Comparison of ENCODE assay signal across 14 mouse cellular contexts in genomic region chr6:119346257-119346656, GRCm38 (mm10). TPM values are rescaled to one million over a fixed set of nuclear protein-coding genes. Genes with fewer than 3 reads are reported as not detected.
DNase-seq lines count a peak whose midpoint lies in the region; ATAC-seq and TF ChIP-seq lines count a peak whose summit lies in the region.
"Had no signal": no experiment of that assay in that cellular context is flagged by ENCODE, and none has a peak within 500 bp of the region (broad histone marks: within the 10 kb centered on the region; RNA-seq: fewer than 3 reads in every experiment).

No protein-coding gene starts in this region.

- no peaks in the 10 kb centered on the region for H3K36me3 ChIP-seq in hindbrain, postnatal 0 days (ENCODE audit: insufficient read depth, low read length)
- H3K36me3 ChIP-seq in hindbrain, embryonic 12.5 days = no peaks in the 10 kb centered on the region
- H3K36me3 ChIP-seq in intestine, embryonic 15.5 days = no peaks in the 10 kb centered on the region
- H3K36me3 ChIP-seq: liver, embryonic 12.5 days had no signal

- no peak overlapping the region for H3K27ac ChIP-seq in hindbrain, postnatal 0 days
- no peak overlapping the region for H3K27ac ChIP-seq in hindbrain, embryonic 12.5 days
- no peak overlapping the region for H3K27ac ChIP-seq in intestine, embryonic 15.5 days
- H3K27ac ChIP-seq: liver, embryonic 12.5 days had no signal

- no peak for TF ChIP-seq CTCF in hindbrain, postnatal 0 days (IDR thresholded peaks at IDR 0.05; ENCODE audit: low read depth)

- WGBS in hindbrain, postnatal 0 days = 54% methylated on average over 10 of the region's 10 CpGs
- 72% methylated on average over 10 of the region's 10 CpGs for WGBS in hindbrain, embryonic 12.5 days
- WGBS in intestine, embryonic 15.5 days = 57% methylated on average over 10 of the region's 10 CpGs

- no peaks in the 10 kb centered on the region for H3K27me3 ChIP-seq in hindbrain, postnatal 0 days (ENCODE audit: insufficient read depth, low read length)
- H3K27me3 ChIP-seq in hindbrain, embryonic 12.5 days = no peaks in the 10 kb centered on the region
- H3K27me3 ChIP-seq in intestine, embryonic 15.5 days (replicated peaks) = no peaks in the 10 kb centered on the region

- H3K9me3 ChIP-seq in hindbrain, postnatal 0 days (ENCODE audit: low read length) = no peaks in the 10 kb centered on the region
- H3K9me3 ChIP-seq in hindbrain, embryonic 12.5 days (replicated peaks) = no peaks in the 10 kb centered on the region
- H3K9me3 ChIP-seq in intestine, embryonic 15.5 days = no peaks in the 10 kb centered on the region
- H3K9me3 ChIP-seq: liver, embryonic 12.5 days had no signal

- no peak overlapping the region for H3K9ac ChIP-seq in hindbrain, postnatal 0 days (replicated peaks; ENCODE audit: low read length)
- no peak overlapping the region for H3K9ac ChIP-seq in hindbrain, embryonic 12.5 days
- no peak overlapping the region for H3K9ac ChIP-seq in intestine, embryonic 15.5 days
- H3K9ac ChIP-seq: liver, embryonic 12.5 days had no signal

- H3K4me2 ChIP-seq in hindbrain, postnatal 0 days (ENCODE audit: low read depth, low read length) = no peak overlapping the region
- H3K4me2 ChIP-seq in hindbrain, embryonic 12.5 days (replicated peaks) = no peak overlapping the region
- no peak overlapping the region for H3K4me2 ChIP-seq in intestine, embryonic 15.5 days (replicated peaks)
- H3K4me2 ChIP-seq: liver, embryonic 12.5 days had no signal

- no peak for ATAC-seq in hindbrain, postnatal 0 days
- ATAC-seq in hindbrain, embryonic 12.5 days (ENCODE audit: low FRiP score) = no peak
- ATAC-seq in megakaryocyte-erythroid progenitor cell, adult 5-6 weeks (replicated peaks; ENCODE audit: low FRiP score, low TSS enrichment, poor library complexity, severe bottlenecking) = peak; percentile 27; the same call in 1 of the 2 replicates
- no peak for ATAC-seq in intestine, embryonic 15.5 days
- ATAC-seq: activated CD4-positive, CD25-positive, alpha-beta regulatory T cell, adult 4 months; liver, embryonic 12.5 days had no signal

- no peaks in the 10 kb centered on the region for H3K4me1 ChIP-seq in hindbrain, postnatal 0 days (ENCODE audit: insufficient read depth, low read length)
- no peaks in the 10 kb centered on the region for H3K4me1 ChIP-seq in hindbrain, embryonic 12.5 days
- no peaks in the 10 kb centered on the region for H3K4me1 ChIP-seq in intestine, embryonic 15.5 days (replicated peaks)
- H3K4me1 ChIP-seq: liver, embryonic 12.5 days had no signal

- intact Hi-C loops in heart, postnatal 36 days (cut with DNase I) = loop anchor here (5.0 to 10.0 kb wide), 3 partner anchors 219 to 701 kb away; no protein-coding TSS in a partner anchor

- peak; percentile 13 for DNase-seq in hindbrain, postnatal 0 days (ENCODE audit: low spot score)
- DNase-seq in brain, adult 2 months (ENCODE audit: low read depth, low spot score) = peak; percentile 68
- DNase-seq in cerebellum, postnatal 14 days = peak; percentile 71 to 73
- DNase-seq in lung, postnatal 36 days = no peak
- no peak for DNase-seq in heart, postnatal 36 days
- DNase-seq: embryo, embryonic 11 days; heart, postnatal 10 days; kidney, adult 11 months; lung, postnatal 10 days had no signal

- H3K4me3 ChIP-seq in hindbrain, postnatal 0 days (ENCODE audit: low read length) = no peak overlapping the region
- H3K4me3 ChIP-seq in hindbrain, embryonic 12.5 days = no peak overlapping the region
- no peak overlapping the region for H3K4me3 ChIP-seq in intestine, embryonic 15.5 days (replicated peaks)
- H3K4me3 ChIP-seq: liver, embryonic 12.5 days had no signal

RNA-seq across cellular contexts. Expression of gene Lrtm2, which starts 15.7 kb away (rescaled TPM):
- total RNA-seq in hindbrain, postnatal 0 days (2014; rRNA removed) = 37.5 and 44.4 TPM in 2 replicates
- 15.2 and 16.3 TPM in 2 replicates for polyA plus RNA-seq in hindbrain, postnatal 0 days (2015; fragmentation: Nextera tagmentation; extraction: Ambion mirVana)
- 0.68 and 0.80 TPM in 2 replicates for polyA plus RNA-seq in hindbrain, embryonic 12.5 days (2016; fragmentation: Nextera tagmentation; extraction: Ambion mirVana)
- total RNA-seq in megakaryocyte-erythroid progenitor cell, adult 5-6 weeks (2014; fragmentation: Nextera tagmentation) = not detected in 2 replicates
- total RNA-seq in megakaryocyte-erythroid progenitor cell, adult 5-6 weeks (2017) = 0.38 TPM in 1 of 2 replicates, not detected in the other
- polyA plus RNA-seq in intestine, embryonic 15.5 days (2015; fragmentation: Nextera tagmentation; extraction: Ambion mirVana) = 0.29 and 0.49 TPM in 2 replicates
- under 1 TPM; 0.08 to 0.25 TPM for total RNA-seq in heart, postnatal 36 days (2021)
- total RNA-seq: heart, postnatal 10 days had no signal
- polyA plus RNA-seq: activated CD4-positive, CD25-positive, alpha-beta regulatory T cell, adult 4 months; liver, embryonic 12.5 days had no signal

Comparison
In these comparisons a context has a peak if more than half of its experiments do, and no peak if none do; other contexts are left out.
1. DNase-seq: peak in hindbrain, postnatal 0 days (single experiment), brain, adult 2 months (single experiment) and cerebellum, postnatal 14 days (2 of 2); none in lung, postnatal 36 days (single experiment) and heart, postnatal 36 days (0 of 2).
2. RNA of gene Lrtm2, which starts 15.7 kb away (total RNA-seq): 37.5 to 44.4 TPM in hindbrain, postnatal 0 days; 0.38 TPM in megakaryocyte-erythroid progenitor cell, adult 5-6 weeks and 0.08 to 0.25 TPM in heart, postnatal 36 days; every median in the first group is over 10 times any median in the second.